Comparison of ENCODE assay signal across 22 mouse cellular contexts in genomic region chr12:7095440-7095839, GRCm38 (mm10).
"Had no signal": no experiment of that assay in that cellular context is flagged by ENCODE, and none has a peak within 500 bp of the region (broad histone marks: within the 10 kb centered on the region; RNA-seq: fewer than 3 reads in every experiment).

No protein-coding gene starts in this region.

- DNase-seq: gastrocnemius, postnatal 14 days; gastrocnemius, postnatal 36 days; heart, adult 18-20 months; heart, postnatal 14 days; heart, postnatal 36 days; kidney, adult 11 months; kidney, adult 2 months; kidney, adult 9 months; kidney, postnatal 14 days; kidney, postnatal 36 days; left cerebral cortex, postnatal 4 days had no signal

- H3K27me3 ChIP-seq: heart, embryonic 13.5 days; heart, embryonic 15.5 days; hindbrain, embryonic 13.5 days; hindbrain, embryonic 15.5 days; kidney, embryonic 15.5 days; limb, embryonic 15.5 days had no signal

- H3K27ac ChIP-seq: heart, embryonic 10.5 days; heart, embryonic 13.5 days; heart, embryonic 15.5 days; hindbrain, embryonic 13.5 days; hindbrain, embryonic 15.5 days; hindbrain, postnatal 0 days; kidney, embryonic 15.5 days; kidney, postnatal 0 days; limb, embryonic 13.5 days; limb, embryonic 15.5 days had no signal

- H3K4me1 ChIP-seq: heart, embryonic 10.5 days; heart, embryonic 13.5 days; heart, embryonic 15.5 days; hindbrain, embryonic 13.5 days; hindbrain, embryonic 15.5 days; kidney, embryonic 15.5 days; limb, embryonic 13.5 days; limb, embryonic 15.5 days had no signal

- H3K4me3 ChIP-seq: heart, embryonic 10.5 days; heart, embryonic 13.5 days; heart, embryonic 15.5 days; hindbrain, embryonic 13.5 days; hindbrain, embryonic 15.5 days; kidney, embryonic 15.5 days; limb, embryonic 13.5 days; limb, embryonic 15.5 days had no signal

- H3K9me3 ChIP-seq: heart, embryonic 10.5 days; heart, embryonic 13.5 days; heart, embryonic 15.5 days; hindbrain, embryonic 13.5 days; hindbrain, embryonic 15.5 days; kidney, embryonic 15.5 days; limb, embryonic 13.5 days; limb, embryonic 15.5 days had no signal

- H3K4me2 ChIP-seq: heart, embryonic 13.5 days; heart, embryonic 15.5 days; hindbrain, embryonic 13.5 days; hindbrain, embryonic 15.5 days; kidney, embryonic 15.5 days; limb, embryonic 13.5 days; limb, embryonic 15.5 days had no signal

- H3K9ac ChIP-seq: heart, embryonic 13.5 days; heart, embryonic 15.5 days; hindbrain, embryonic 13.5 days; hindbrain, embryonic 15.5 days; kidney, embryonic 15.5 days; limb, embryonic 13.5 days; limb, embryonic 15.5 days had no signal

- ATAC-seq: hindbrain, postnatal 0 days; intestine, embryonic 16.5 days had no signal

- H3K36me3 ChIP-seq: heart, embryonic 10.5 days; heart, embryonic 13.5 days; heart, embryonic 15.5 days; hindbrain, embryonic 13.5 days; hindbrain, embryonic 15.5 days; kidney, embryonic 15.5 days; limb, embryonic 13.5 days; limb, embryonic 15.5 days had no signal
